Mouse (Mus musculus): Measurements from ENCODE around the gene Zfp973. TPM values are rescaled to one million over a fixed set of nuclear protein-coding genes. Genes with fewer than 3 reads are reported as not detected.

Zfp973 gene
- 4.3 and 4.7 TPM in 2 replicates for polyA plus RNA-seq (2015; fragmentation: Nextera tagmentation; extraction: Ambion mirVana)

GRCm38 (mm10) chr2:176670222-176670621, at the start of gene Zfp973:
Gene Zfp973 (plus strand): TSS chr2:176670522.

GRCm38 (mm10) chr2:176636244-176636643, 34.1 kb upstream of the Zfp973 start, which contains the start of gene Gm14308:
Gene Gm14308 (minus strand): TSS chr2:176636344.

GRCm38 (mm10) chr2:176708051-176708450, 37.7 kb downstream of the Zfp973 start, which contains the start of gene Gm14305:
Gene Gm14305 (plus strand): TSS chr2:176708328.

Other genes starting within 250 kb of the Zfp973 start
- gene Gm14435, start 246.9 kb upstream of the Zfp973 start, polyA plus RNA-seq (2015; fragmentation: Nextera tagmentation; extraction: Ambion mirVana) = 7.1 and 9.0 TPM in 2 replicates
- 2.2 and 8.0 TPM in 2 replicates for gene Gm14434, start 183.7 kb upstream of the Zfp973 start, polyA plus RNA-seq (2015; fragmentation: Nextera tagmentation; extraction: Ambion mirVana)
- not detected in 2 replicates for gene Zfp967, start 149.5 kb upstream of the Zfp973 start, polyA plus RNA-seq (2015; fragmentation: Nextera tagmentation; extraction: Ambion mirVana)
- 11.6 and 14.7 TPM in 2 replicates for gene Gm14308, start 34.2 kb upstream of the Zfp973 start, polyA plus RNA-seq (2015; fragmentation: Nextera tagmentation; extraction: Ambion mirVana)
- 19.5 and 20.6 TPM in 2 replicates for gene Gm14305, start 37.8 kb downstream of the Zfp973 start, polyA plus RNA-seq (2015; fragmentation: Nextera tagmentation; extraction: Ambion mirVana)
- 13.8 and 14.8 TPM in 2 replicates for gene Gm14295, start 128.1 kb downstream of the Zfp973 start, polyA plus RNA-seq (2015; fragmentation: Nextera tagmentation; extraction: Ambion mirVana)
- not detected in 2 replicates for gene Gm14408, start 160.6 kb downstream of the Zfp973 start, polyA plus RNA-seq (2015; fragmentation: Nextera tagmentation; extraction: Ambion mirVana)